Mouse (Mus musculus): ENCODE results near the gene Cdc73. TPM values are rescaled to one million over a fixed set of nuclear protein-coding genes. Genes with fewer than 3 reads are reported as not detected.

Cdc73 gene
- total RNA-seq, 1 experiment, result 38.5 TPM

- Histone ChIP-seq H3K4me1 (ENCODE audit: control insufficient read depth in 2 of 2, insufficient read depth in 2 of 2, low read length in 2 of 2, poor library complexity in 1 of 2) (no peaks in the 10 kb centered on the region), H3K36me3 (ENCODE audit: control insufficient read depth, insufficient read depth, low read length, poor library complexity, severe bottlenecking) (no peaks in the 10 kb centered on the region; the same call in 1 of the 2 replicates), H3K27ac (ENCODE audit: insufficient read depth, low read depth, low read length, poor library complexity, severe bottlenecking) (no peak overlapping the region), H3K4me3 (ENCODE audit: insufficient read depth in 1 of 2, low read depth in 1 of 2, low read length in 2 of 2, poor library complexity in 1 of 2, severe bottlenecking in 1 of 2) (no peak overlapping the region), H3K9me3 (ENCODE audit: control insufficient read depth, insufficient read depth, low read depth, low read length) (no peaks in the 10 kb centered on the region), H3K9ac (ENCODE audit: insufficient read depth, low read depth, low read length, poor library complexity, severe bottlenecking) (no peak overlapping the region)
- in situ Hi-C loops (cut with MboI; ENCODE audit: low sequenced_read_pairs in 2 of 2, unreplicated experiment in 2 of 2), result no loop called here
- TF ChIP-seq MAFK (IDR thresholded peaks at IDR 0.05; ENCODE audit: insufficient read depth, low read depth, low read length) (no peak), ZNF384 (IDR thresholded peaks at IDR 0.05; ENCODE audit: low read depth, low read length) (no peak), ZC3H11A (IDR thresholded peaks at IDR 0.05; ENCODE audit: borderline replicate concordance, low read depth, low read length) (no peak), HCFC1 (IDR thresholded peaks at IDR 0.05; ENCODE audit: borderline replicate concordance, insufficient read depth, low read length) (no peak), CHD2 (IDR thresholded peaks at IDR 0.05; ENCODE audit: low read depth, low read length) (no peak)
- no peak for DNase-seq (ENCODE audit: low read depth, low spot score)
Measured at GRCm38 (mm10) chr1:143663197-143663596, 39.5 kb downstream of the Cdc73 start.

- H3K4me3 ChIP-seq (ENCODE audit: insufficient read depth in 1 of 2, low read depth in 1 of 2, low read length in 2 of 2, poor library complexity in 1 of 2, severe bottlenecking in 1 of 2), result no peak overlapping the region
- no peaks in the 10 kb centered on the region for H3K4me1 ChIP-seq (ENCODE audit: control insufficient read depth in 2 of 2, insufficient read depth in 2 of 2, low read length in 2 of 2, poor library complexity in 1 of 2)
- no peak overlapping the region for H3K9ac ChIP-seq (ENCODE audit: insufficient read depth, low read depth, low read length, poor library complexity, severe bottlenecking)
- H3K36me3 ChIP-seq (ENCODE audit: control insufficient read depth, insufficient read depth, low read length, poor library complexity, severe bottlenecking), result no peaks in the 10 kb centered on the region
- no peak overlapping the region for H3K27ac ChIP-seq (ENCODE audit: insufficient read depth, low read depth, low read length, poor library complexity, severe bottlenecking)
- DNase-seq (ENCODE audit: low read depth, low spot score), result no peak
- in situ Hi-C loops (cut with MboI; ENCODE audit: low sequenced_read_pairs in 2 of 2, unreplicated experiment in 2 of 2), result no loop called here
- no peaks in the 10 kb centered on the region for H3K9me3 ChIP-seq (ENCODE audit: control insufficient read depth, insufficient read depth, low read depth, low read length)
- TF ChIP-seq ZC3H11A (IDR thresholded peaks at IDR 0.05; ENCODE audit: borderline replicate concordance, low read depth, low read length), result no peak
- no peak for TF ChIP-seq HCFC1 (IDR thresholded peaks at IDR 0.05; ENCODE audit: borderline replicate concordance, insufficient read depth, low read length)
- TF ChIP-seq CHD2 (IDR thresholded peaks at IDR 0.05; ENCODE audit: low read depth, low read length), result no peak
- no peak for TF ChIP-seq ZNF384 (IDR thresholded peaks at IDR 0.05; ENCODE audit: low read depth, low read length)
- TF ChIP-seq MAFK (IDR thresholded peaks at IDR 0.05; ENCODE audit: insufficient read depth, low read depth, low read length), result no peak
Measured at GRCm38 (mm10) chr1:143653646-143654045, 49.0 kb downstream of the Cdc73 start.

GRCm38 (mm10) chr1:143650317-143650716 lies 52.4 kb downstream of the Cdc73 start:
- Histone ChIP-seq H3K27ac (ENCODE audit: insufficient read depth, low read depth, low read length, poor library complexity, severe bottlenecking) (no peak overlapping the region), H3K36me3 (ENCODE audit: control insufficient read depth, insufficient read depth, low read length, poor library complexity, severe bottlenecking) (no peaks in the 10 kb centered on the region), H3K4me1 (ENCODE audit: control insufficient read depth in 2 of 2, insufficient read depth in 2 of 2, low read length in 2 of 2, poor library complexity in 1 of 2) (no peaks in the 10 kb centered on the region), H3K4me3 (ENCODE audit: insufficient read depth in 1 of 2, low read depth in 1 of 2, low read length in 2 of 2, poor library complexity in 1 of 2, severe bottlenecking in 1 of 2) (no peak overlapping the region), H3K9me3 (ENCODE audit: control insufficient read depth, insufficient read depth, low read depth, low read length) (no peaks in the 10 kb centered on the region), H3K9ac (ENCODE audit: insufficient read depth, low read depth, low read length, poor library complexity, severe bottlenecking) (no peak overlapping the region)
- no peak for DNase-seq (ENCODE audit: low read depth, low spot score)
- TF ChIP-seq HCFC1 (IDR thresholded peaks at IDR 0.05; ENCODE audit: borderline replicate concordance, insufficient read depth, low read length), result no peak
- TF ChIP-seq CHD2 (IDR thresholded peaks at IDR 0.05; ENCODE audit: low read depth, low read length), result no peak
- TF ChIP-seq ZC3H11A (IDR thresholded peaks at IDR 0.05; ENCODE audit: borderline replicate concordance, low read depth, low read length), result no peak
- TF ChIP-seq MAFK (IDR thresholded peaks at IDR 0.05; ENCODE audit: insufficient read depth, low read depth, low read length), result no peak
- TF ChIP-seq ZNF384 (IDR thresholded peaks at IDR 0.05; ENCODE audit: low read depth, low read length), result no peak
- in situ Hi-C loops (cut with MboI; ENCODE audit: low sequenced_read_pairs in 2 of 2, unreplicated experiment in 2 of 2), result no loop called here

- H3K9ac ChIP-seq (ENCODE audit: insufficient read depth, low read depth, low read length, poor library complexity, severe bottlenecking), result no peak overlapping the region
- H3K36me3 ChIP-seq (ENCODE audit: control insufficient read depth, insufficient read depth, low read length, poor library complexity, severe bottlenecking), result no peaks in the 10 kb centered on the region; the same call in 1 of the 2 replicates
- no peaks in the 10 kb centered on the region for H3K4me1 ChIP-seq (ENCODE audit: control insufficient read depth in 2 of 2, insufficient read depth in 2 of 2, low read length in 2 of 2, poor library complexity in 1 of 2)
- H3K4me3 ChIP-seq (ENCODE audit: insufficient read depth in 1 of 2, low read depth in 1 of 2, low read length in 2 of 2, poor library complexity in 1 of 2, severe bottlenecking in 1 of 2), result no peak overlapping the region
- DNase-seq (ENCODE audit: low read depth, low spot score), result no peak
- in situ Hi-C loops (cut with MboI; ENCODE audit: low sequenced_read_pairs in 2 of 2, unreplicated experiment in 2 of 2), result no loop called here
- no peak overlapping the region for H3K27ac ChIP-seq (ENCODE audit: insufficient read depth, low read depth, low read length, poor library complexity, severe bottlenecking)
- TF ChIP-seq CHD2 (IDR thresholded peaks at IDR 0.05; ENCODE audit: low read depth, low read length), result no peak
- no peak for TF ChIP-seq HCFC1 (IDR thresholded peaks at IDR 0.05; ENCODE audit: borderline replicate concordance, insufficient read depth, low read length)
- no peak for TF ChIP-seq ZNF384 (IDR thresholded peaks at IDR 0.05; ENCODE audit: low read depth, low read length)
- no peak for TF ChIP-seq MAFK (IDR thresholded peaks at IDR 0.05; ENCODE audit: insufficient read depth, low read depth, low read length)
- no peak for TF ChIP-seq ZC3H11A (IDR thresholded peaks at IDR 0.05; ENCODE audit: borderline replicate concordance, low read depth, low read length)
- no peaks in the 10 kb centered on the region for H3K9me3 ChIP-seq (ENCODE audit: control insufficient read depth, insufficient read depth, low read depth, low read length)
Measured at GRCm38 (mm10) chr1:143646219-143646618, 56.5 kb downstream of the Cdc73 start.

GRCm38 (mm10) chr1:143645386-143645785 lies 57.3 kb downstream of the Cdc73 start:
- no peaks in the 10 kb centered on the region for H3K9me3 ChIP-seq (ENCODE audit: control insufficient read depth, insufficient read depth, low read depth, low read length)
- H3K9ac ChIP-seq (ENCODE audit: insufficient read depth, low read depth, low read length, poor library complexity, severe bottlenecking), result no peak overlapping the region
- TF ChIP-seq CHD2 (IDR thresholded peaks at IDR 0.05; ENCODE audit: low read depth, low read length), result no peak
- TF ChIP-seq ZC3H11A (IDR thresholded peaks at IDR 0.05; ENCODE audit: borderline replicate concordance, low read depth, low read length), result no peak
- TF ChIP-seq HCFC1 (IDR thresholded peaks at IDR 0.05; ENCODE audit: borderline replicate concordance, insufficient read depth, low read length), result no peak
- TF ChIP-seq ZNF384 (IDR thresholded peaks at IDR 0.05; ENCODE audit: low read depth, low read length), result no peak
- no peak for TF ChIP-seq MAFK (IDR thresholded peaks at IDR 0.05; ENCODE audit: insufficient read depth, low read depth, low read length)
- H3K27ac ChIP-seq (ENCODE audit: insufficient read depth, low read depth, low read length, poor library complexity, severe bottlenecking), result no peak overlapping the region
- no peaks in the 10 kb centered on the region; the same call in 1 of the 2 replicates for H3K36me3 ChIP-seq (ENCODE audit: control insufficient read depth, insufficient read depth, low read length, poor library complexity, severe bottlenecking)
- DNase-seq (ENCODE audit: low read depth, low spot score), result no peak
- no peaks in the 10 kb centered on the region for H3K4me1 ChIP-seq (ENCODE audit: control insufficient read depth in 2 of 2, insufficient read depth in 2 of 2, low read length in 2 of 2, poor library complexity in 1 of 2)
- H3K4me3 ChIP-seq (ENCODE audit: insufficient read depth in 1 of 2, low read depth in 1 of 2, low read length in 2 of 2, poor library complexity in 1 of 2, severe bottlenecking in 1 of 2), result no peak overlapping the region
- in situ Hi-C loops (cut with MboI; ENCODE audit: low sequenced_read_pairs in 2 of 2, unreplicated experiment in 2 of 2), result no loop called here

Measured in ES-E14 (cell line).